ENCODE assay signal across 8 mouse cellular contexts in genomic region chr13:45388889-45389288, GRCm38 (mm10). TPM values are rescaled to one million over a fixed set of nuclear protein-coding genes. Genes with fewer than 3 reads are reported as not detected.
DNase-seq lines count a peak whose midpoint lies in the region; ATAC-seq and TF ChIP-seq lines count a peak whose summit lies in the region.

No protein-coding gene starts in this region.

- 42% methylated on average over 4 of the region's 4 CpGs for WGBS in heart, embryonic 10.5 days
- 39% methylated on average over 4 of the region's 4 CpGs for WGBS in forebrain, embryonic 16.5 days
- WGBS in liver, embryonic 15.5 days (ENCODE audit: insufficient replicate concordance) = 29% methylated on average over 4 of the region's 4 CpGs

- no peak for TF ChIP-seq CTCF in MEL (IDR thresholded peaks at IDR 0.05 in 2 of 3, conservative IDR thresholded peaks at IDR 0.05 in 1 of 3; ENCODE audit: control insufficient read depth in 1 of 3, insufficient read depth in 1 of 3, low read depth in 2 of 3, low read length in 3 of 3, poor library complexity in 1 of 3, severe bottlenecking in 1 of 3)

- peak overlapping the region; percentile 35; the same call in 1 of the 2 replicates for H3K9ac ChIP-seq in MEL (ENCODE audit: control insufficient read depth, low read depth, low read length, poor library complexity, severe bottlenecking)
- peak overlapping the region; percentile 33 for H3K9ac ChIP-seq in forebrain, embryonic 16.5 days (replicated peaks; ENCODE audit: low read depth, low read length)
- H3K9ac ChIP-seq in liver, embryonic 15.5 days = peak overlapping the region; percentile 60

- H3K36me3 ChIP-seq in heart, embryonic 10.5 days = no peaks in the 10 kb centered on the region
- H3K36me3 ChIP-seq in MEL (ENCODE audit: control insufficient read depth in 1 of 2, insufficient read depth in 2 of 2, low read length in 2 of 2) = peaks cover 2 to 16% of the 10 kb centered on the region in 2 experiments; a peak in 2 of 4 replicates
- H3K36me3 ChIP-seq in forebrain, embryonic 16.5 days (ENCODE audit: control insufficient read depth, insufficient read depth) = no peaks in the 10 kb centered on the region
- peaks cover 17% of the 10 kb centered on the region for H3K36me3 ChIP-seq in liver, embryonic 15.5 days (replicated peaks)

- peaks cover 5% of the 10 kb centered on the region for H3K27me3 ChIP-seq in heart, embryonic 10.5 days (ENCODE audit: insufficient read depth, poor library complexity, severe bottlenecking)
- H3K27me3 ChIP-seq in MEL (ENCODE audit: control insufficient read depth in 1 of 2, insufficient read depth in 2 of 2, low read length in 2 of 2) = no peaks in the 10 kb centered on the region
- H3K27me3 ChIP-seq in forebrain, embryonic 16.5 days (replicated peaks; ENCODE audit: control insufficient read depth, insufficient read depth, low read length) = no peaks in the 10 kb centered on the region
- H3K27me3 ChIP-seq in liver, embryonic 15.5 days = peaks cover 41% of the 10 kb centered on the region

- H3K4me3 ChIP-seq in heart, embryonic 10.5 days = peak overlapping the region; percentile 74
- peak overlapping the region; percentile 49 to 64 for H3K4me3 ChIP-seq in MEL (ENCODE audit: control insufficient read depth in 1 of 2, insufficient read depth in 1 of 2, low read depth in 2 of 2, low read length in 2 of 2)
- H3K4me3 ChIP-seq in forebrain, embryonic 16.5 days (replicated peaks; ENCODE audit: low read length) = peak overlapping the region; percentile 72
- H3K4me3 ChIP-seq in liver, embryonic 15.5 days (replicated peaks) = peak overlapping the region; percentile 89

- intact Hi-C loops in heart, postnatal 36 days (cut with DNase I) = loop anchor here (2.0 kb wide), 1 partner anchor 112 kb away; no protein-coding TSS in a partner anchor

- TF ChIP-seq RAD21 in MEL (IDR thresholded peaks at IDR 0.05; ENCODE audit: low read depth, low read length) = no peak

- no peak for ATAC-seq in forebrain, embryonic 16.5 days
- ATAC-seq in liver, embryonic 15.5 days (ENCODE audit: insufficient read depth) = peak; percentile 25

- TF ChIP-seq EP300 in MEL (IDR thresholded peaks at IDR 0.05; ENCODE audit: low read depth in 1 of 2, low read length in 2 of 2) = peak; percentile 3 to 22; a peak in 1 of 4 replicates

- no peaks in the 10 kb centered on the region for H3K9me3 ChIP-seq in heart, embryonic 10.5 days
- H3K9me3 ChIP-seq in MEL (replicated peaks; ENCODE audit: insufficient read depth, low read length) = no peaks in the 10 kb centered on the region
- H3K9me3 ChIP-seq in forebrain, embryonic 16.5 days (ENCODE audit: control insufficient read depth, low read length) = no peaks in the 10 kb centered on the region
- no peaks in the 10 kb centered on the region for H3K9me3 ChIP-seq in liver, embryonic 15.5 days (replicated peaks)

- peak overlapping the region; percentile 87 for H3K4me2 ChIP-seq in forebrain, embryonic 16.5 days (ENCODE audit: low read length)
- peak overlapping the region; percentile 82 for H3K4me2 ChIP-seq in liver, embryonic 15.5 days

- H3K27ac ChIP-seq in heart, embryonic 10.5 days = no peak overlapping the region
- no peak overlapping the region for H3K27ac ChIP-seq in MEL (ENCODE audit: control insufficient read depth, low read depth, low read length)
- H3K27ac ChIP-seq in forebrain, embryonic 16.5 days (ENCODE audit: low read length) = no peak overlapping the region
- H3K27ac ChIP-seq in liver, embryonic 15.5 days (replicated peaks) = peak overlapping the region; percentile 84

- peaks cover 35% of the 10 kb centered on the region for H3K4me1 ChIP-seq in heart, embryonic 10.5 days
- H3K4me1 ChIP-seq in MEL (ENCODE audit: control insufficient read depth in 1 of 2, insufficient read depth in 2 of 2, low read length in 2 of 2) = peaks cover 6 to 15% of the 10 kb centered on the region in 2 experiments
- H3K4me1 ChIP-seq in forebrain, embryonic 16.5 days (replicated peaks; ENCODE audit: control insufficient read depth, insufficient read depth, low read length) = peaks cover 17% of the 10 kb centered on the region
- peaks cover 58% of the 10 kb centered on the region for H3K4me1 ChIP-seq in liver, embryonic 15.5 days (replicated peaks)

- no peak for DNase-seq in heart, embryonic 10.5 days (ENCODE audit: low spot score)
- DNase-seq in heart, postnatal 36 days = no peak
- DNase-seq in MEL (ENCODE audit: low read depth, low spot score) = no peak
- DNase-seq in adrenal gland, postnatal 14 days = no peak
- no peak for DNase-seq in layer of hippocampus, adult 9-11 months
- DNase-seq in layer of hippocampus, postnatal 36 days = no peak

- peaks cover 8% of the 10 kb centered on the region for H3K79me2 ChIP-seq in MEL (ENCODE audit: control insufficient read depth, insufficient read depth, low read length, poor library complexity)

- no peak for TF ChIP-seq POLR2A in MEL (IDR thresholded peaks at IDR 0.05; ENCODE audit: control insufficient read depth in 1 of 2, insufficient read depth in 1 of 2, low read depth in 1 of 2, low read length in 2 of 2, poor library complexity in 1 of 2)

TF ChIP-seq in MEL, 35 proteins besides CTCF, POLR2A, EP300 and RAD21:
- TF ChIP-seq ETS1 (IDR thresholded peaks at IDR 0.05; ENCODE audit: low read depth, low read length) = peak; percentile 25; the same call in 1 of the 2 replicates
- TF ChIP-seq POLR2AphosphoS2 (IDR thresholded peaks at IDR 0.05; ENCODE audit: low read length) = no peak
- peak; percentile 23; the same call in 1 of the 2 replicates for TF ChIP-seq GATA1 (IDR thresholded peaks at IDR 0.05; ENCODE audit: low read depth, low read length)
- no peak for TF ChIP-seq POLR2AphosphoS5 (IDR thresholded peaks at IDR 0.05; ENCODE audit: borderline replicate concordance, low read depth, low read length)
- TF ChIP-seq TAL1 (IDR thresholded peaks at IDR 0.05; ENCODE audit: low read length) = peak; percentile 15; the same call in 1 of the 2 replicates
TF ChIP-seq in MEL: peak in this region for 3.

RNA-seq across cellular contexts. Expression of gene Mylip, which starts 0.7 kb away (rescaled TPM):
- polyA plus RNA-seq in heart, embryonic 10.5 days (2016; fragmentation: Nextera tagmentation; extraction: Ambion mirVana) = 5.2 and 8.2 TPM in 2 replicates
- total RNA-seq in heart, postnatal 36 days (2021) = 10 to 100 TPM; 19.1 to 25.7 TPM
- 1.4 and 1.8 TPM in 2 replicates for total RNA-seq in MEL (2012; rRNA removed)
- 1 to 10 TPM in 1 of 2 experiments, not detected in 1; 7.6 TPM for polyA plus RNA-seq in MEL (2012; ENCODE audit: insufficient read depth in 1 of 2, insufficient read length in 2 of 2, low read depth in 1 of 2, low replicate concordance in 2 of 2, missing spikeins in 1 of 2)
- polyA plus RNA-seq in forebrain, embryonic 16.5 days (2015; fragmentation: Nextera tagmentation; extraction: Ambion mirVana) = 5.6 and 5.8 TPM in 2 replicates
- 7.6 and 7.9 TPM in 2 replicates for polyA plus RNA-seq in liver, embryonic 15.5 days (2015; fragmentation: Nextera tagmentation; extraction: Ambion mirVana)
- total RNA-seq in adrenal gland, postnatal 14 days (2021) = 22.7 and 32.0 TPM in 2 replicates
- total RNA-seq in layer of hippocampus, postnatal 36 days (2021) = 10 to 100 TPM; 16.9 to 17.1 TPM
